Mouse (Mus musculus) embryonic fibroblast, embryonic 13.5 days (primary cell): ENCODE results near the gene Dnah17.

ENCODE experiments used
- CTCF ChIP-seq: IDR thresholded peaks from 2 replicates; pipeline ENCODE4 v1.5.1; 2011; ENCODE audit warnings: mild to moderate bottlenecking, control low read depth, low read length, moderate library complexity, borderline replicate concordance; ENCODE audit not compliant: insufficient read depth
- POLR2A ChIP-seq: IDR thresholded peaks from 2 replicates; pipeline ENCODE4 v1.6.1; 2011; ENCODE audit warnings: low read depth, mild to moderate bottlenecking, control low read depth, low read length, moderate library complexity

- TF ChIP-seq POLR2A (no peak), CTCF (no peak)
These were observed 22.5 kb upstream of the Dnah17 start for GRCm38 (mm10) chr11:118152964-118153363.
